ENCODE assay signal across 22 mouse cellular contexts in the genomic region with DNA sequence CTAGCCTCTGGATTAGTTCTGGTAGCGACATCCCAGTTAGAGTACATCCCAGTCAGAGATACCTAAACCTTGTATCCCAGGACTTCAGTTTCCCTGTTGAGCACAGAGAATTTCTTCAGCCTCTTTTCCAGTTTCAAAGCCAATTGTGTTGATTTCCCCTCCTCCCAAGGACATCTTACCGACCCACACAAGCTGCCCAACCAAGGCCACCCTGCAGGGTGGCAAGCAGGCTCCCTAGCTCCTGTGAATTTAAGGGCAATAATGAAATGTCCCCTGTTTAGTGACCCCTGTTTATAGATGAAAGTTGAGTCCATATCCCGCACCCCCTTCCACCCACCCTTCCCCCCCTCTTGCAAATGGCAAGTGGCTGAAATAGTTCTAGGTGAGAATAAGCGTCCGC. TPM values are rescaled to one million over a fixed set of nuclear protein-coding genes. Genes with fewer than 3 reads are reported as not detected.
DNase-seq lines count a peak whose midpoint lies in the region; ATAC-seq and TF ChIP-seq lines count a peak whose summit lies in the region.
"Had no signal": no experiment of that assay in that cellular context is flagged by ENCODE, and none has a peak within 500 bp of the region (broad histone marks: within the 10 kb centered on the region; RNA-seq: fewer than 3 reads in every experiment).

No protein-coding gene starts in this region.

- H3K36me3 ChIP-seq in intestine, embryonic 14.5 days (ENCODE audit: control insufficient read depth, insufficient read depth, low read length), result no peaks in the 10 kb centered on the region
- H3K36me3 ChIP-seq in intestine, embryonic 16.5 days (ENCODE audit: control insufficient read depth, insufficient read depth, low read length), result no peaks in the 10 kb centered on the region
- H3K36me3 ChIP-seq in embryonic facial prominence, embryonic 10.5 days (replicated peaks), result 0 out of 2 replicates have a peak, but pooled peaks cover 3% of the 10 kb centered on the region
- H3K36me3 ChIP-seq in forebrain, embryonic 13.5 days (ENCODE audit: poor library complexity, severe bottlenecking), result no peaks in the 10 kb centered on the region
- H3K36me3 ChIP-seq: hindbrain, embryonic 15.5 days; limb, embryonic 13.5 days had no signal

- H3K4me2 ChIP-seq in intestine, embryonic 14.5 days (ENCODE audit: low read length), result no peak overlapping the region
- H3K4me2 ChIP-seq in intestine, embryonic 16.5 days (ENCODE audit: low read depth, low read length), result no peak overlapping the region
- peak overlapping the region; percentile 81 for H3K4me2 ChIP-seq in forebrain, embryonic 13.5 days
- H3K4me2 ChIP-seq: hindbrain, embryonic 15.5 days had no signal

- no peaks in the 10 kb centered on the region for H3K9me3 ChIP-seq in intestine, embryonic 14.5 days (ENCODE audit: control insufficient read depth, low read length)
- no peaks in the 10 kb centered on the region for H3K9me3 ChIP-seq in intestine, embryonic 16.5 days (ENCODE audit: control insufficient read depth, low read length)
- no peaks in the 10 kb centered on the region for H3K9me3 ChIP-seq in embryonic facial prominence, embryonic 10.5 days
- no peaks in the 10 kb centered on the region for H3K9me3 ChIP-seq in forebrain, embryonic 13.5 days (replicated peaks)
- H3K9me3 ChIP-seq: hindbrain, embryonic 15.5 days; limb, embryonic 13.5 days had no signal

- 2% methylated on average over 5 of the region's 5 CpGs for WGBS in intestine, embryonic 14.5 days
- WGBS in intestine, embryonic 16.5 days, result under 1% methylated on average over 5 of the region's 5 CpGs
- WGBS in embryonic facial prominence, embryonic 10.5 days, result 3% methylated on average over 5 of the region's 5 CpGs
- WGBS in forebrain, embryonic 13.5 days, result 2% methylated on average over 5 of the region's 5 CpGs
- 19% methylated on average over 5 of the region's 5 CpGs for WGBS in olfactory bulb, adult 2 months

- H3K4me3 ChIP-seq in intestine, embryonic 14.5 days (ENCODE audit: low read depth, low read length), result no peak overlapping the region
- H3K4me3 ChIP-seq in intestine, embryonic 16.5 days (ENCODE audit: low read length), result no peak overlapping the region
- 0 out of 2 replicates have a peak overlapping the region, but pooled peaks have one; percentile 1 for H3K4me3 ChIP-seq in embryonic facial prominence, embryonic 10.5 days
- H3K4me3 ChIP-seq in forebrain, embryonic 13.5 days, result peak overlapping the region; percentile 67
- H3K4me3 ChIP-seq in olfactory bulb, adult 2 months (ENCODE audit: insufficient read depth, low read depth, low read length), result peak overlapping the region; percentile 17
- H3K4me3 ChIP-seq: hindbrain, embryonic 15.5 days; layer of hippocampus, adult 2 months; limb, embryonic 13.5 days had no signal

- H3K9ac ChIP-seq in intestine, embryonic 14.5 days (ENCODE audit: low read length), result no peak overlapping the region
- H3K9ac ChIP-seq in intestine, embryonic 16.5 days (ENCODE audit: low read depth, low read length), result no peak overlapping the region
- H3K9ac ChIP-seq in forebrain, embryonic 13.5 days, result peak overlapping the region; percentile 94
- H3K9ac ChIP-seq: hindbrain, embryonic 15.5 days; limb, embryonic 13.5 days; liver, embryonic 14.5 days had no signal

- no peak for TF ChIP-seq CTCF in olfactory bulb, adult 2 months (IDR thresholded peaks at IDR 0.05; ENCODE audit: insufficient read depth, low read depth, low read length)

- peak; percentile 54 for DNase-seq in intestine, embryonic 14.5 days (ENCODE audit: low spot score)
- peak; percentile 36 for DNase-seq in embryonic facial prominence, embryonic 10.5 days (ENCODE audit: low spot score)
- no peak for DNase-seq in adrenal gland, postnatal 25 days
- DNase-seq: cerebellum, adult 11-12 months; gastrocnemius, postnatal 14 days; kidney, adult 11 months; spleen, adult 18-20 months; thymus, adult 18-20 months had no signal

- peaks cover 99% of the 10 kb centered on the region for H3K27me3 ChIP-seq in intestine, embryonic 14.5 days (replicated peaks; ENCODE audit: control insufficient read depth, insufficient read depth, low read length)
- peaks cover 65% of the 10 kb centered on the region for H3K27me3 ChIP-seq in intestine, embryonic 16.5 days (replicated peaks; ENCODE audit: control insufficient read depth, insufficient read depth, low read length)
- H3K27me3 ChIP-seq in embryonic facial prominence, embryonic 10.5 days (replicated peaks; ENCODE audit: low read depth, poor library complexity, severe bottlenecking), result peaks cover 100% of the 10 kb centered on the region
- peaks cover 92% of the 10 kb centered on the region for H3K27me3 ChIP-seq in forebrain, embryonic 13.5 days

- H3K4me1 ChIP-seq in intestine, embryonic 14.5 days (replicated peaks; ENCODE audit: control insufficient read depth, insufficient read depth, low read length), result no peaks in the 10 kb centered on the region
- H3K4me1 ChIP-seq in intestine, embryonic 16.5 days (ENCODE audit: control insufficient read depth, insufficient read depth, low read length), result no peaks in the 10 kb centered on the region
- H3K4me1 ChIP-seq in embryonic facial prominence, embryonic 10.5 days, result peaks cover 32% of the 10 kb centered on the region
- no peaks in the 10 kb centered on the region for H3K4me1 ChIP-seq in forebrain, embryonic 13.5 days
- H3K4me1 ChIP-seq in olfactory bulb, adult 2 months (ENCODE audit: control insufficient read depth, insufficient read depth, low read length), result peaks cover 6% of the 10 kb centered on the region
- H3K4me1 ChIP-seq: hindbrain, embryonic 15.5 days had no signal

- no peak for ATAC-seq in intestine, embryonic 14.5 days (replicated peaks; ENCODE audit: low FRiP score, low TSS enrichment, low read depth)
- no peak for ATAC-seq in intestine, embryonic 16.5 days
- no peak for ATAC-seq in forebrain, embryonic 13.5 days
- ATAC-seq in cerebellum, adult (ENCODE audit: insufficient number of reproducible peaks, low FRiP score, low TSS enrichment), result no peak

- TF ChIP-seq POLR2A in olfactory bulb, adult 2 months (IDR thresholded peaks at IDR 0.05; ENCODE audit: insufficient read depth, low read depth, low read length), result no peak

- H3K27ac ChIP-seq in intestine, embryonic 14.5 days (ENCODE audit: low read depth), result no peak overlapping the region
- H3K27ac ChIP-seq in intestine, embryonic 16.5 days (ENCODE audit: low read length), result no peak overlapping the region
- H3K27ac ChIP-seq in embryonic facial prominence, embryonic 10.5 days (replicated peaks), result peak overlapping the region; percentile 51; the same call in 1 of the 2 replicates
- peak overlapping the region; percentile 96 for H3K27ac ChIP-seq in forebrain, embryonic 13.5 days
- H3K27ac ChIP-seq in olfactory bulb, adult 2 months (ENCODE audit: insufficient read depth, low read depth, low read length), result peak overlapping the region; percentile 78
- H3K27ac ChIP-seq: hindbrain, embryonic 15.5 days; kidney, postnatal 0 days; layer of hippocampus, adult 2 months; limb, embryonic 13.5 days; liver, embryonic 14.5 days had no signal

RNA-seq across cellular contexts. Expression of gene Dlx5, which starts 9.0 kb away (rescaled TPM):
- polyA plus RNA-seq in intestine, embryonic 14.5 days (2014; fragmentation: Nextera tagmentation; extraction: Ambion mirVana), result 2.4 and 2.8 TPM in 2 replicates
- polyA plus RNA-seq in intestine, embryonic 16.5 days (2015; fragmentation: Nextera tagmentation; extraction: Ambion mirVana), result 1.5 and 1.7 TPM in 2 replicates
- 75.5 and 92.2 TPM in 2 replicates for polyA plus RNA-seq in embryonic facial prominence, embryonic 10.5 days (2016; fragmentation: Nextera tagmentation; extraction: Ambion mirVana)
- polyA plus RNA-seq in forebrain, embryonic 13.5 days (2015; fragmentation: Nextera tagmentation; extraction: Ambion mirVana), result 84.5 and 91.5 TPM in 2 replicates
- not detected in 2 replicates for polyA plus RNA-seq in olfactory bulb, adult 2 months (2012; ENCODE audit: insufficient read depth, insufficient read length, low replicate concordance, missing spikeins)
- total RNA-seq in adrenal gland, postnatal 25 days (2021), result not detected in 2 replicates
- total RNA-seq: ES-E14; gastrocnemius, postnatal 14 days had no signal
- polyA plus RNA-seq: liver, embryonic 14.5 days; urinary bladder, adult 2 months had no signal

RNA-seq across cellular contexts. Expression of gene Dlx6, which starts 9.7 kb away (rescaled TPM):
- not detected in 2 replicates for polyA plus RNA-seq in intestine, embryonic 14.5 days (2014; fragmentation: Nextera tagmentation; extraction: Ambion mirVana)
- not detected in 2 replicates for polyA plus RNA-seq in intestine, embryonic 16.5 days (2015; fragmentation: Nextera tagmentation; extraction: Ambion mirVana)
- 4.9 and 5.9 TPM in 2 replicates for polyA plus RNA-seq in embryonic facial prominence, embryonic 10.5 days (2016; fragmentation: Nextera tagmentation; extraction: Ambion mirVana)
- polyA plus RNA-seq in forebrain, embryonic 13.5 days (2015; fragmentation: Nextera tagmentation; extraction: Ambion mirVana), result 15.5 and 16.2 TPM in 2 replicates
- polyA plus RNA-seq in olfactory bulb, adult 2 months (2012; ENCODE audit: insufficient read depth, insufficient read length, low replicate concordance, missing spikeins), result not detected in 2 replicates
- total RNA-seq in adrenal gland, postnatal 25 days (2021), result 0.33 TPM in 1 of 2 replicates, not detected in the other
- total RNA-seq: ES-E14; gastrocnemius, postnatal 14 days; heart, adult 8-10 months had no signal
- polyA plus RNA-seq: heart, postnatal 0 days; kidney, postnatal 0 days; liver, embryonic 14.5 days; lung, embryonic 16.5 days; urinary bladder, adult 2 months had no signal

Comparison
In these comparisons a context has a peak if more than half of its experiments do, and no peak if none do; other contexts are left out.
1. H3K27ac ChIP-seq: peak in embryonic facial prominence, embryonic 10.5 days (single experiment), forebrain, embryonic 13.5 days (single experiment) and olfactory bulb, adult 2 months (single experiment); none in intestine, embryonic 14.5 days (single experiment) and intestine, embryonic 16.5 days (single experiment).
2. H3K4me3 ChIP-seq: peak in embryonic facial prominence, embryonic 10.5 days (single experiment), forebrain, embryonic 13.5 days (single experiment) and olfactory bulb, adult 2 months (single experiment); none in intestine, embryonic 14.5 days (single experiment) and intestine, embryonic 16.5 days (single experiment).
3. RNA of gene Dlx5, which starts 9.0 kb away (polyA plus RNA-seq): 75.5 to 92.2 TPM in embryonic facial prominence, embryonic 10.5 days and 84.5 to 91.5 TPM in forebrain, embryonic 13.5 days; 2.4 to 2.8 TPM in intestine, embryonic 14.5 days, 1.5 to 1.7 TPM in intestine, embryonic 16.5 days and not detected in olfactory bulb, adult 2 months; every median in the first group is over 10 times any median in the second.